ENCODE assay signal across 7 mouse cellular contexts in the genomic region with DNA sequence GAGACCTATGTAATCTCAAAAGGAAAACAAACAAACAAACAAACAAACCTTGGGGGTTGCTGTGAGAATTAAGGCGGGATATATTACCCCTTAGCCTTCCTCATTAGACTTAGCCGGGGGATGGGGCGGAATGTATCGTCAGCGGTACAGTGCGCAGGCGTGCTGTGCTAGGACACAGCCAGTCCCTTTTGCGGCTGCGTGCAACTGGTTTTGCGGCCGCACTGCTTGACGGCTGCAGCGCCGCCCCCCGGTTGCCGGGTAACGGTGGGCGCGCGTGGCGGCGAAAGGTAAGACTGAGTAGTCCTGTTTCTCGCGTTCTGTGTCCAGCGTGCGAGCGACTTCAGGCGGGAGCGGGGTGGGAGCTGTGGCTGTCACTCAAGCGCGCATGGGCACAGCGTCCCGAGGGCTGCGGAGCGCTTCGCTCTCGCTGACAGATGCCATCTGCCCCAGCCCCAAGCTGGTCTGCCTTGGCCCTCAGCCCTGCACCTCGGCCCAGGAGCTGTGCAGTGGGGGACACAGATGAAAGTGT. TPM values are rescaled to one million over a fixed set of nuclear protein-coding genes. Genes with fewer than 3 reads are reported as not detected.
DNase-seq lines count a peak whose midpoint lies in the region; ATAC-seq and TF ChIP-seq lines count a peak whose summit lies in the region.

Tsen2 (plus strand) TSS at position 223 of the 529 bp plus-strand sequence.

- DNase-seq in adrenal gland, adult 8-10 months: peak; percentile 94
- peak; percentile 96 for DNase-seq in embryo, embryonic 9.5 days (ENCODE audit: extremely low spot score)
- peak; percentile 59 for DNase-seq in gonadal fat pad, adult 2 months (ENCODE audit: low read depth)
- peak; percentile 98 for DNase-seq in left cerebral cortex, postnatal 4 days

- no peaks in the 10 kb centered on the region for H3K27me3 ChIP-seq in intestine, postnatal 0 days (replicated peaks; ENCODE audit: control insufficient read depth, insufficient read depth, low read length)
- H3K27me3 ChIP-seq in midbrain, embryonic 12.5 days: no peaks in the 10 kb centered on the region
- no peaks in the 10 kb centered on the region for H3K27me3 ChIP-seq in small intestine, adult 2 months (ENCODE audit: control insufficient read depth, insufficient read depth, low read length)

- peak within 1 kb of the TSS; percentile 75 for H3K4me2 ChIP-seq in intestine, postnatal 0 days (replicated peaks; ENCODE audit: low read depth)
- peak within 1 kb of the TSS; percentile 65 for H3K4me2 ChIP-seq in midbrain, embryonic 12.5 days (replicated peaks)

- peak within 1 kb of the TSS; percentile 38; the same call in 1 of the 2 replicates for H3K9ac ChIP-seq in intestine, postnatal 0 days (ENCODE audit: low read depth, low read length)
- H3K9ac ChIP-seq in midbrain, embryonic 12.5 days (replicated peaks): peak within 1 kb of the TSS; percentile 75

- peak; percentile 47 for TF ChIP-seq CTCF in intestine, postnatal 0 days (IDR thresholded peaks at IDR 0.05; ENCODE audit: low read depth)
- no peak for TF ChIP-seq CTCF in small intestine, adult 2 months (IDR thresholded peaks at IDR 0.05; ENCODE audit: extremely low read depth, insufficient read length, insufficient replicate concordance, low read depth, low read length)

- peak within 1 kb of the TSS; percentile 21; the same call in 1 of the 2 replicates for H3K27ac ChIP-seq in intestine, postnatal 0 days (ENCODE audit: low read depth, low read length)
- peak within 1 kb of the TSS; percentile 69 for H3K27ac ChIP-seq in midbrain, embryonic 12.5 days (replicated peaks)
- peak within 1 kb of the TSS; percentile 28 for H3K27ac ChIP-seq in small intestine, adult 2 months (ENCODE audit: insufficient read depth, low read depth, low read length)

- no peaks in the 10 kb centered on the region for H3K9me3 ChIP-seq in intestine, postnatal 0 days (ENCODE audit: control insufficient read depth)
- no peaks in the 10 kb centered on the region for H3K9me3 ChIP-seq in midbrain, embryonic 12.5 days

- intact Hi-C loops in left cerebral cortex, postnatal 4 days (cut with DNase I): no loop called here

- peak; percentile 18; the same call in 1 of the 2 replicates for TF ChIP-seq POLR2A in small intestine, adult 2 months (IDR thresholded peaks at IDR 0.05; ENCODE audit: low read depth, low read length)

- peak within 1 kb of the TSS; percentile 48 for H3K4me3 ChIP-seq in intestine, postnatal 0 days (ENCODE audit: low read depth, low read length)
- H3K4me3 ChIP-seq in midbrain, embryonic 12.5 days: peak within 1 kb of the TSS; percentile 70
- peak within 1 kb of the TSS; percentile 80 for H3K4me3 ChIP-seq in small intestine, adult 2 months (ENCODE audit: low read depth, low read length)

- no peaks in the 10 kb centered on the region for H3K4me1 ChIP-seq in intestine, postnatal 0 days (replicated peaks; ENCODE audit: control insufficient read depth, insufficient read depth, low read length)
- peaks cover 11% of the 10 kb centered on the region for H3K4me1 ChIP-seq in midbrain, embryonic 12.5 days
- H3K4me1 ChIP-seq in small intestine, adult 2 months (ENCODE audit: control insufficient read depth, insufficient read depth, insufficient read length, low read length): peaks cover 15% of the 10 kb centered on the region; the same call in 1 of the 2 replicates

- peak; percentile 92 for ATAC-seq in intestine, postnatal 0 days
- peak; percentile 95 for ATAC-seq in midbrain, embryonic 12.5 days (ENCODE audit: low FRiP score, low read depth)

- WGBS in intestine, postnatal 0 days: under 1% methylated on average over 38 of the region's 38 CpGs
- under 1% methylated on average over 38 of the region's 38 CpGs for WGBS in midbrain, embryonic 12.5 days
- under 1% methylated on average over 38 of the region's 38 CpGs for WGBS in small intestine, adult 2 months

- peaks cover 9% of the 10 kb centered on the region for H3K36me3 ChIP-seq in intestine, postnatal 0 days (ENCODE audit: control insufficient read depth, insufficient read depth)
- H3K36me3 ChIP-seq in midbrain, embryonic 12.5 days: peaks cover 13% of the 10 kb centered on the region
- peaks cover 5% of the 10 kb centered on the region for H3K36me3 ChIP-seq in small intestine, adult 2 months (ENCODE audit: control insufficient read depth, insufficient read depth, low read length)

RNA-seq across cellular contexts. Expression of gene Tsen2, which starts in this region (rescaled TPM):
- 10 to 100 TPM in 3 of 4 experiments, 1 to 10 TPM in 1; 9.1 to 19.9 (median 15.2) TPM for total RNA-seq in adrenal gland, adult 8-10 months (2022)
- polyA plus RNA-seq in gonadal fat pad, adult 2 months (2012; rRNA removed): 3.7 and 5.5 TPM in 2 replicates
- polyA plus RNA-seq in intestine, postnatal 0 days (2015; fragmentation: Nextera tagmentation; extraction: Ambion mirVana): 5.8 and 6.3 TPM in 2 replicates
- total RNA-seq in left cerebral cortex, postnatal 4 days (2021): 10 to 100 TPM; 33.3 to 36.5 TPM
- 29.9 and 30.5 TPM in 2 replicates for polyA plus RNA-seq in midbrain, embryonic 12.5 days (2016; fragmentation: Nextera tagmentation; extraction: Ambion mirVana)
- polyA plus RNA-seq in small intestine, adult 2 months (2012; rRNA removed): 1.2 and 1.4 TPM in 2 replicates

Comparison
In these comparisons a context has a peak if more than half of its experiments do, and no peak if none do; other contexts are left out.
1. Peak in every context shown above with its lines: DNase-seq, ATAC-seq, H3K4me3 ChIP-seq and H3K27ac ChIP-seq.